Mouse (Mus musculus): ENCODE results near the gene Tnnt3. TPM values are rescaled to one million over a fixed set of nuclear protein-coding genes. Genes with fewer than 3 reads are reported as not detected.

Tnnt3 gene
- polyA plus RNA-seq, 1 experiment from 2014 or later: 24.5 TPM

DNA sequence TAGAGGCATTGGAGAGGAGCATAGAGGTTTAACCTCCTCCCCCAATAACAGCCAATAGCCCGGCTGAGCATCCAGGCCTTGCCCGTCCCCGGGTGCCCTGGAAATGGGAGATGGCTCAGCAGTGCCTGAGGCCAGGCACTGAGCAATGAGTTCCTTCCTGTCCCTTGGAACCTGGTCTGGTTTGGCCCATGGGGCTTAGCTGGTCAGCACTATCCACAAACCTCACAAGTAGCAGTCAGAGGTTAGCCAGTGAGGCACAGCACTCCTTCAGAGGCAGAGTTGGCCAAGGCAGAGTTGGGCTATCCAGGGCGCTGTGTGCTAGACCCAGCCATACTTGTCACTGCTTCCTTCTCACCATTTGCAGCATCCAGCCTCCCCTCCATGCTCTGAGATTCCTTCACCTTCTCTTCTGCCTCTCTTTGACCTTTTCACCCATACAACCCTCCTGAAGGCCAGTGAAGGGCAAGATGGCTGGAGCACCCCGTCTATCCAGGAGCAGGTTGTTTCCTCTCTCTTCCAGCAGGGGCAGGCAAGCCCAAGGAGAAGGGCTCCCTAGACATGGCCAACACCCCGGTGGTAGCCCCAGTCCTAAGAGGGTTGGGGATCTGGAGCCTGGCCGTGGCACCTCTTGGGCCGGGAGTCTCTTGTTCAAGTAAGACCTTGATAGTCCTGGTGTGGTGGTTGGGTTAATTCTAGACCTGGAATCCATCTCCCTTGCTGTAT is 56.9 kb downstream of the Tnnt3 start:
- 68% methylated on average over 8 of the region's 8 CpGs for WGBS (ENCODE audit: insufficient replicate concordance)
- Histone ChIP-seq H3K27ac (replicated peaks) (peak overlapping the region; percentile 33; the same call in 1 of the 2 replicates), H3K36me3 (replicated peaks) (no peaks in the 10 kb centered on the region), H3K27me3 (no peaks in the 10 kb centered on the region), H3K4me1 (replicated peaks) (peaks cover 25% of the 10 kb centered on the region), H3K4me3 (replicated peaks) (no peak overlapping the region), H3K4me2 (no peak overlapping the region), H3K9ac (no peak overlapping the region), H3K9me3 (replicated peaks) (no peaks in the 10 kb centered on the region)
- ATAC-seq (ENCODE audit: insufficient read depth): no peak

DNA sequence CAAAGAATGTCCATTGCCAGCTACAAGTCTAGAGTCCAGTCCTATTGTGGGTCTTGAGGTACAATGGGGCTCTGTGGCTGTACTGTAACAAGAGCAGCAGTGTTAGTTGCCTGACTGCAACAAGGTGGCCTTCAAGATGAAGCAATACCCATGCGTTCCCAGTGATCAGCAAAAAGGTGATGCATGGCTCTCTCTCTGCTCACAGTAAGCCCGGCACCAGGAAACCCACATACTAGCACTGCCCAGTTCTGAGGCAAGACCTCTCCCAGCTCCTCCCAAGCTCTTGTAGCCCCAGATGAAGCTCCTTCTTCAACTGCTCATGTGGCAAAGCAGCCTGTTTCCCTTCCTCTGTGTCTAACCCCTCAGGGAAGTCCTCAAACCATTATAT is 57.4 kb downstream of the Tnnt3 start:
- Histone ChIP-seq H3K9me3 (replicated peaks) (no peaks in the 10 kb centered on the region), H3K27me3 (no peaks in the 10 kb centered on the region), H3K4me2 (no peak overlapping the region), H3K27ac (replicated peaks) (no peak overlapping the region), H3K9ac (no peak overlapping the region), H3K4me1 (replicated peaks) (peaks cover 26% of the 10 kb centered on the region), H3K4me3 (replicated peaks) (no peak overlapping the region), H3K36me3 (replicated peaks) (no peaks in the 10 kb centered on the region)
- no peak for ATAC-seq (ENCODE audit: insufficient read depth)
- WGBS (ENCODE audit: insufficient replicate concordance): 55% methylated on average over 2 of the region's 2 CpGs

DNA sequence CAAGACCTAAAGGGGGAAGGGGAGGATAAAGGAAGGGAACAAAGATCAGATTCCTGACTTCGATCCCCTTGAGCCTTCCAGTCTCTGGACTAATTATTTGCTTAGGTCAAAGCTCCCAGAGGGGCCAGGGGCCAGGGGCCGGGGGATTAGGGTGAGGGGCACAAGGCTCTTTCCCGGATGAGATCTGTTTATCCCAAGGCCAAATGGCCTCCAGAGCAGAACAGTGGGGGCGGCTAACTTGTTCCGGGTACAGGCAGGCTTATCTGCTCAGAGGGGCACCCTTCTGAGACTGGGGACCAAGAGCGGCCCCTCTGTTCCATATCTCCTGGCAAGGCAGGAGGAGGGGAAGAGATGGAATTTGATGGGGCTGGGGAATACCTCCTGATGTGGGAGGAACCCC is 59.1 kb downstream of the Tnnt3 start:
- 31% methylated on average over 6 of the region's 6 CpGs for WGBS (ENCODE audit: insufficient replicate concordance)
- H3K36me3 ChIP-seq (replicated peaks): no peaks in the 10 kb centered on the region
- no peaks in the 10 kb centered on the region for H3K9me3 ChIP-seq (replicated peaks)
- H3K9ac ChIP-seq: no peak overlapping the region
- H3K4me2 ChIP-seq: no peak overlapping the region
- 0 out of 2 replicates have a peak overlapping the region, but pooled peaks have one; percentile 45 for H3K27ac ChIP-seq (replicated peaks)
- H3K27me3 ChIP-seq: no peaks in the 10 kb centered on the region
- no peak for ATAC-seq (ENCODE audit: insufficient read depth)
- H3K4me3 ChIP-seq (replicated peaks): no peak overlapping the region
- peaks cover 37% of the 10 kb centered on the region for H3K4me1 ChIP-seq (replicated peaks)

DNA sequence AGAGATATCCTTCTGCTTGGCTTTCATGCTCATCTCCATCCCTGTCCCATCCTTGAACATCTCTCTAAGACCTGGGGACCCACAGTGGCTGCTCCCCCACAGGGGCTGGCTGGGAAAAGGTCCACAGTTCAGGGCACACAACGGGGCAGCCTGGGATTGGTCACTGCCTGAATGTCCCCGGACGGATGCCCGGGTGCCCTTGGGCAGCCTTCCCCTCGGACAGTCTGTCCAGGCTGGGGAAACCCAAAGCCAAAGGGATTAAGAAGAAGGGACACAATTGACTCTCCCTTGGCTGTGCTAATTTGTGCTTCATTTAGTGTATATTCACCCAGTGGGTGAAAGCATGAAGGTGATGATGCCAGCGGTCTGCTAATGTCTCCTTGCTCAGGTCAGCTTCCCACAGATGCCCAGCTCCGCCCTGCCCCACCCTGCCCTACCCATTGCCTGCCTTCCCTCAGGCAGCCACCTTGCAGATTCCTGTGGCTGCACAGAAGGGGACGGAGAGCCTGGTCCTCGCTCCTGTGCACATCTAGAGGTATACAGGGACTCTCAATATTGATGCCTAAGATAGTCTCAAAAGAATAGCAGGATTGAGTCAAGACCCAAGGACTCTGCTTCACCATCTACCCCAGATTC is 60.0 kb downstream of the Tnnt3 start:
- no peak overlapping the region for H3K4me3 ChIP-seq (replicated peaks)
- no peaks in the 10 kb centered on the region for H3K9me3 ChIP-seq (replicated peaks)
- 79% methylated on average over 9 of the region's 9 CpGs for WGBS (ENCODE audit: insufficient replicate concordance)
- H3K4me2 ChIP-seq: no peak overlapping the region
- H3K9ac ChIP-seq: no peak overlapping the region
- H3K27ac ChIP-seq (replicated peaks): no peak overlapping the region
- H3K36me3 ChIP-seq (replicated peaks): no peaks in the 10 kb centered on the region
- H3K4me1 ChIP-seq (replicated peaks): peaks cover 37% of the 10 kb centered on the region
- H3K27me3 ChIP-seq: no peaks in the 10 kb centered on the region
- ATAC-seq (ENCODE audit: insufficient read depth): no peak

DNA sequence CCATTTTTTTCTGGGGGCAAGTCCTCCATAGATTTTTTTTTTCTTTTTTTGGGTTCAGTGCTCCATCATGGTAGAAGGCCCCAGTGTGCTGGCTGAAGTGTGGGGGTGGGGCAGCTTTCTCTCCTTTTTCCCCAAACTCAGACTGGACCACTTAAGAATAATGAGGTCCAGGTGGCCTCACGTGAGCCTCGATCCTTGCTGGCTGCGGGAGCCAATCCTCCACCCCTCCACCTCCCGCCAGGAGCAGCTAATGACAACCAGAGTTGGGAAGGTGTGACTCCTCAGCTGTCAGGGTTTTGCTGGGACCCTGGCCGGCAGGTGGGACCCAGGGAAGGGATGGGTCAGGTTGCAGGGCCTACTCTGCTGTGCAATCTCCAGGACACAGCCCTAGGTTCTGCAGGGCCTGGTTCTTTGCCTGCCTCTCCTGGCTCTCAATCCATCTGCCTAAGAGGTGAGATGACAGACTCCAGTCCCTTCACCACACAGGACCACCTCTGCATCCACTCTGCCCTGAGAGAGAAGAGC is 61.1 kb downstream of the Tnnt3 start:
- no peak for ATAC-seq (ENCODE audit: insufficient read depth)
- no peak overlapping the region for H3K4me2 ChIP-seq
- 0 out of 2 replicates have a peak overlapping the region, but pooled peaks have one; percentile 45 for H3K27ac ChIP-seq (replicated peaks)

DNA sequence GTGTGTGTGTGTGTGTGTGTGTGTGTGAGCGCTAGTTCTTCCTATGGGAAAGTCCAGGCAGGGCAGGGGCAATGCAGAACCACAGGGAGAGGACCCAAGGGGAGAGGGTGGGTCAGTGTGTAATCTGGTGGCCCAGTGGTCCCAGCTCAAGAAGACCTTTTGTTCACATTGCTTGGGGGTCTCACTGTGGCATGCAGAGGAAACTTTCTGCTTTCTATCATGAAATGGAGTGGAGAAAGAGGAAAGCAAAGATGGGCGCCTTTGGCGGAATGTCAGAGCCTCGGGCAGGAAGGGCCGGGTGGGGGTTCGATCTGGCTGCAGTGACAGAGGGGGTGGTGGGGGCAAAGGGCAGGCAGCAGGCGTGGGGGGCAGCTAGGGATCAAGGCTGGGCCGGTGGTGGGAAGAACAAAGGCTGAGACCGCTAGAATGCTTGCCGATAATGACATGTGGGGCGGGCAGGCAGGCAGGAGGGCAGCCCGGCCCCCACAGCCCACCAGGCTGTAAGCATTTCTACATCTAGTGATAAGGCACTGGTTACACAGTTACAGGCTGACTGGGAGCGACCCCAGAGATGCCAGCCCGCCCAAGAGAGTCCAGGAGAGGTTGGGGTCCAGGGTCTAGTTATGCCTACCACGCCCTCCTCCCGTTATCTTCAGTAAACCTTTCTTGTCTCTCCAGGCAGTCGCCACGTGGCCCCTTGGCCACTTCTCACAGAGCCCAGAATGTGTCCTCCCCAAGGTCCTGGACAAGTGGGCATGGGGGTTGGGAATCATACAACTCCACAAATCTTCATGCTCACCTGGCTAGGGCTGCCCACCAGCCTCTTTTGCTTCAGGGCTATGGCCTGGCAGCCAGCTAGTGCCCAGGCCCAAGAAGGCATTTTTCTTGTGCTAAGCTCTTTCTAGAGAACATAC is 62.6 kb downstream of the Tnnt3 start:
- WGBS (ENCODE audit: insufficient replicate concordance): 38% methylated on average over 18 of the region's 18 CpGs
- no peaks in the 10 kb centered on the region for H3K36me3 ChIP-seq (replicated peaks)
- H3K9ac ChIP-seq: no peak overlapping the region
- peak; percentile 79 for ATAC-seq (ENCODE audit: insufficient read depth)
- no peaks in the 10 kb centered on the region for H3K27me3 ChIP-seq
- H3K4me1 ChIP-seq (replicated peaks): peaks cover 41% of the 10 kb centered on the region
- no peaks in the 10 kb centered on the region for H3K9me3 ChIP-seq (replicated peaks)
- no peak overlapping the region for H3K4me2 ChIP-seq
- peak overlapping the region; percentile 74 for H3K27ac ChIP-seq (replicated peaks)
- H3K4me3 ChIP-seq (replicated peaks): no peak overlapping the region

More for the DNA sequence above, 61.1 kb downstream of the Tnnt3 start:
- no peaks in the 10 kb centered on the region for H3K9me3 ChIP-seq (replicated peaks)
- H3K4me1 ChIP-seq (replicated peaks): peaks cover 27% of the 10 kb centered on the region
- H3K4me3 ChIP-seq (replicated peaks): no peak overlapping the region
- WGBS (ENCODE audit: insufficient replicate concordance): 56% methylated on average over 5 of the region's 5 CpGs
- no peak overlapping the region for H3K9ac ChIP-seq
- no peaks in the 10 kb centered on the region for H3K27me3 ChIP-seq
- H3K36me3 ChIP-seq (replicated peaks): no peaks in the 10 kb centered on the region

DNA sequence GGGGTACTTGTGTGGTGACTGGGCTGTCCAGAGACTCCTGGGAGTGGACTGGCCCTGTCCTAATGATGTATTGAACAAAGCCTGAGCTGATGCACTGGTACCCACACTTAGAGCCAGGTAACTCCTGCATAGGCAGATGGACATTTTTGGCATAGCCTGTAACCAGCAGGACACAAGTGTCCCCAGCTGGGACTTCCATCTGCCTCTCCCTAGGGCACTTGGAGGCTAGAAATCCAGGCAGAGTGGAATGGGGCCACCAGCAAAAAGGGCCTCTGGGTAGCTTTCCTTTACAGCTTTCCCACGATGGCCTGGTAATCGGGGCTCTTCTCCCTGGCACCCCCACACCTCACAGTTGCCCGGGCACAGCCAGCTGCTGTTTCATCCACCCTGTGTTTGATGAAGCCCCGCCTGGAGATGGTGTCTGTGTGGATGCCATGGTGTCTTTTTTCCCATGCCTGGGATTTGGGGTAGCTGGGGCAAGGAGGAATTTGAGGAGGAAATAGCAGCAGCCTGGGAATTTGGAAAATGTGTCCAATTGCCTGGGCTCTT is 63.3 kb downstream of the Tnnt3 start:
- no peaks in the 10 kb centered on the region for H3K27me3 ChIP-seq
- WGBS (ENCODE audit: insufficient replicate concordance): 38% methylated on average over 4 of the region's 4 CpGs
- peaks cover 46% of the 10 kb centered on the region for H3K4me1 ChIP-seq (replicated peaks)
- H3K4me2 ChIP-seq: no peak overlapping the region
- H3K36me3 ChIP-seq (replicated peaks): no peaks in the 10 kb centered on the region
- H3K9ac ChIP-seq: no peak overlapping the region
- H3K27ac ChIP-seq (replicated peaks): peak overlapping the region; percentile 74
- H3K4me3 ChIP-seq (replicated peaks): no peak overlapping the region
- no peaks in the 10 kb centered on the region for H3K9me3 ChIP-seq (replicated peaks)
- ATAC-seq (ENCODE audit: insufficient read depth): no peak

DNA sequence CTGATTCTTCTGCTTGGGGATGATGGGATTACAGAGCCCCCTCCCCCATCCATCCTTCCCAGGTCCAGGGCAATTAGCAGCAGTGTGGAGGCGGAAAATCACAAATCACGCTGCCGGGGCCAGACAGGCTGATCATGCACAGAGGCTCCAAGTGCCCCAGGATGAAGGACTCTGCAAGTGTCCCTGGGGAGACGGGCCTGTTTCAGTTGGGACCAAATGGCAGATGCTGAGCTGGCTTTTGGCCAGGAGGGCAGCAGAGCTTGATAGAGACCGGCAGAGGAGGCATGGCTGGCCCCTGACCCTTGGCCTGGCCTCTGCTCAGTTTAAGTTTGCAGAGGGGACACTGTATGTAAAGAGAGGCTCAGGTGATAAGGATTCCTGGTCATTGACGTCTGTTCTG is 64.5 kb downstream of the Tnnt3 start:
- Histone ChIP-seq H3K9ac (no peak overlapping the region), H3K27me3 (no peaks in the 10 kb centered on the region), H3K36me3 (replicated peaks) (no peaks in the 10 kb centered on the region), H3K9me3 (replicated peaks) (no peaks in the 10 kb centered on the region), H3K27ac (replicated peaks) (peak overlapping the region; percentile 74), H3K4me3 (replicated peaks) (no peak overlapping the region), H3K4me1 (replicated peaks) (peaks cover 44% of the 10 kb centered on the region), H3K4me2 (no peak overlapping the region)
- peak; percentile 63 for ATAC-seq (ENCODE audit: insufficient read depth)
- 53% methylated on average over 6 of the region's 6 CpGs for WGBS (ENCODE audit: insufficient replicate concordance)

DNA sequence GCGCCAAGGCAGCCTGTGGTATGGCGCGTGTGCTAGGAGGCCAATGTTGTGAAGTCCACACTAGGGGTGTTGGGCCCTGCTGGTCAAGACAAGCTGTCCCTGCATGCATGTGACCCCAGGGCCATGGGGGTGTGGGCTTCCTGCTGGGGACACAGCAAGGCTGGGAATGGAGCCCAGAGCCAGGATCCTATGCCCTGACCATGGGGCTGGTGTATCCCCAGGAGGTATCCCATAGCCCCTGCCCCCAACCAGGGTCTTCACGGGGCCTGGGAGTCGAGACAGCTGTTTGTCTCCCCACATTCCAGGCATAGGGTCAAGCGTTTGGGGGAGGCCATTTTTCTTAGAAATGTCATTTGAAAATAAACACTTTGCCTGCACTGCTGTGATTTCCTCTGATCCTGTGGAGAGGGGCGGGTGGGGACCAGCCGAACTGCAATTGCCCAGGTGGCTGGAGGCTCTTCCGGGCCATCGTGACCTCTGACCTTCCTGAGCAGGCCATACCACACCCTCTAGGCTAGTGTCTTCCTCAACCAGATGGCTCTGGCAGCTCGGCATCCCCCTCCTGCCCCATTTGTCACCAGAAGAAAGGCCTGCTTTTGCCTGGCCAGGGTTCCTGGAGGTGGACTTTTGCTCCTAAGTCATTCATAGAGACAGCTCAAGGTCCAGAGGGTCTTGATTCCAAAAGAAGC is 66.5 kb downstream of the Tnnt3 start:
- Histone ChIP-seq H3K4me3 (replicated peaks) (no peak overlapping the region), H3K27ac (replicated peaks) (peak overlapping the region; percentile 74), H3K9me3 (replicated peaks) (no peaks in the 10 kb centered on the region), H3K36me3 (replicated peaks) (no peaks in the 10 kb centered on the region), H3K9ac (no peak overlapping the region), H3K4me2 (no peak overlapping the region), H3K4me1 (replicated peaks) (peaks cover 47% of the 10 kb centered on the region), H3K27me3 (no peaks in the 10 kb centered on the region)
- 49% methylated on average over 11 of the region's 11 CpGs for WGBS (ENCODE audit: insufficient replicate concordance)
- ATAC-seq (ENCODE audit: insufficient read depth): no peak

All from liver, embryonic 15.5 days (tissue).